Mouse (Mus musculus) embryonic facial prominence, embryonic 15.5 days (tissue): ENCODE results near the gene 1700020L24Rik. TPM values are rescaled to one million over a fixed set of nuclear protein-coding genes. Genes with fewer than 3 reads are reported as not detected.

ENCODE experiments used
- ATAC-seq: fragments of 200-750 bp; cut with Nextera tagmentation; 2 replicates; pipeline ENCODE4 v1.8.0; 2017; ENCODE audit warnings: low read depth, moderate TSS enrichment; ENCODE audit not compliant: insufficient number of reproducible peaks, low FRiP score, low TSS enrichment
- H3K27ac ChIP-seq: fragments of 300-500 bp; sonication (generic); replicated peaks from 2 replicates; pipeline ENCODE4 v1.5.1; 2015; ENCODE audit warnings: mild to moderate bottlenecking, inconsistent platforms
- H3K27me3 ChIP-seq: fragments of 300-500 bp; sonication (generic); 2 replicates; pipeline ENCODE4 v1.6.1; 2015; ENCODE audit warnings: inconsistent platforms
- H3K36me3 ChIP-seq: fragments of 300-500 bp; sonication (generic); 2 replicates; pipeline ENCODE4 v1.6.1; 2015; ENCODE audit warnings: mild to moderate bottlenecking, inconsistent platforms
- H3K4me1 ChIP-seq: fragments of 300-500 bp; sonication (generic); 2 replicates; pipeline ENCODE4 v1.6.1; 2015; ENCODE audit warnings: inconsistent platforms
- H3K4me2 ChIP-seq: fragments of 300-500 bp; sonication (generic); replicated peaks from 2 replicates; pipeline ENCODE4 v1.6.1; 2015; ENCODE audit warnings: mild to moderate bottlenecking, inconsistent platforms
- H3K4me3 ChIP-seq: fragments of 300-500 bp; sonication (generic); replicated peaks from 2 replicates; pipeline ENCODE4 v1.5.1; 2015; ENCODE audit warnings: mild to moderate bottlenecking, inconsistent platforms
- H3K9ac ChIP-seq: fragments of 300-500 bp; sonication (generic); 2 replicates; pipeline ENCODE4 v1.6.1; 2015; ENCODE audit warnings: inconsistent platforms
- H3K9me3 ChIP-seq: fragments of 300-500 bp; sonication (generic); replicated peaks from 2 replicates; pipeline ENCODE4 v1.6.1; 2016; ENCODE audit warnings: inconsistent platforms
- WGBS: fragments of 180-500 bp; shearing (Covaris S2); methylation state at CpG from one replicate; pipeline ENCODE4 v1.1.7; 2015; 5-methylcytosine and 5-hydroxymethylcytosine counted together
- polyA plus RNA-seq: library from polyadenylated mRNA; unstranded; fragments of >200 nt; fragmentation: Nextera tagmentation; extraction: Ambion mirVana; gene quantifications from 2 replicates; pipeline ENCODE4 v1.2.1, GENCODE M21; 2015

1700020L24Rik gene
- polyA plus RNA-seq: 0.57 and 0.58 TPM in 2 replicates

GRCm38 (mm10) chr11:83437377-83437776 is at the start of gene 1700020L24Rik:
TSS of gene 1700020L24Rik (plus strand) at chr11:83437677.
- peaks cover 4% of the 10 kb centered on the region for H3K4me1 ChIP-seq
- H3K27ac ChIP-seq: no peak within 1 kb of the TSS
- no peaks in the 10 kb centered on the region for H3K36me3 ChIP-seq
- peaks cover 20% of the 10 kb centered on the region for H3K27me3 ChIP-seq
- WGBS: 73% methylated on average over 1 of the region's 1 CpGs
- no peak within 1 kb of the TSS for H3K4me2 ChIP-seq
- no peaks in the 10 kb centered on the region for H3K9me3 ChIP-seq
- no peak for ATAC-seq
- H3K4me3 ChIP-seq: no peak within 1 kb of the TSS
- H3K9ac ChIP-seq: no peak within 1 kb of the TSS

- no peaks in the 10 kb centered on the region for H3K4me1 ChIP-seq
- no peaks in the 10 kb centered on the region for H3K27me3 ChIP-seq
- H3K4me2 ChIP-seq: no peak overlapping the region
- peaks cover 35% of the 10 kb centered on the region for H3K36me3 ChIP-seq
- no peak for ATAC-seq
- WGBS: 87% methylated on average over 4 of the region's 4 CpGs
- H3K4me3 ChIP-seq: no peak overlapping the region
- H3K27ac ChIP-seq: no peak overlapping the region
- H3K9ac ChIP-seq: no peak overlapping the region
- H3K9me3 ChIP-seq: no peaks in the 10 kb centered on the region
These were observed 44.4 kb upstream of the 1700020L24Rik start for GRCm38 (mm10) chr11:83393062-83393461.

GRCm38 (mm10) chr11:83394802-83395439 is 42.6 kb upstream of the 1700020L24Rik start:
- no peaks in the 10 kb centered on the region for H3K9me3 ChIP-seq
- H3K27me3 ChIP-seq: no peaks in the 10 kb centered on the region
- ATAC-seq: no peak
- 46% methylated on average over 6 of the region's 6 CpGs for WGBS
- no peak overlapping the region for H3K4me3 ChIP-seq
- no peak overlapping the region for H3K4me2 ChIP-seq
- H3K4me1 ChIP-seq: no peaks in the 10 kb centered on the region
- no peak overlapping the region for H3K27ac ChIP-seq
- no peak overlapping the region for H3K9ac ChIP-seq
- peaks cover 46% of the 10 kb centered on the region for H3K36me3 ChIP-seq

GRCm38 (mm10) chr11:83397626-83398025 is 39.9 kb upstream of the 1700020L24Rik start:
- no peaks in the 10 kb centered on the region for H3K27me3 ChIP-seq

DNA sequence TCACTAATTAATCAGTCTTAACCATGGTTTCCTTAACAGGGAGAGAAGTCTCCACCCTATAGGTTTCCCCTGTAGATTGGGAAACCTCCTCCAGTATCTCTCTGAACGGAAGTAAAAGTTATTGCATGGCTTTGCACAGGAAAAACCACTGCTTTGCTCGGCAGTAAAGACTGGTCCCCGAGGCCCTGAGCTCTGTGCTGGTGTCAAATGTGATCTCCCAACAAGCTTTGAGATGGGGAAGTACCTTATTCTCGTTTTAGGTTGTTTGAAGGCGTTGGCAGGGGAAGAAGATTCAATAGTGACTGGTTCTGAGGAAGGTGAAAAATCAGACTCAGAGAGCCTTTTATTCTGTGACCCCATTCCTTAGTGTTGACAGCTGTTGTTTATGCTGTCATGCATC is 38.8 kb upstream of the 1700020L24Rik start:
- Histone ChIP-seq H3K4me2 (no peak overlapping the region), H3K36me3 (peaks cover 33% of the 10 kb centered on the region), H3K27me3 (no peaks in the 10 kb centered on the region), H3K4me3 (no peak overlapping the region), H3K9ac (no peak overlapping the region), H3K4me1 (no peaks in the 10 kb centered on the region), H3K27ac (no peak overlapping the region), H3K9me3 (no peaks in the 10 kb centered on the region)
- 74% methylated on average over 5 of the region's 5 CpGs for WGBS
- ATAC-seq: no peak

More at GRCm38 (mm10) chr11:83397626-83398025, 39.9 kb upstream of the 1700020L24Rik start:
- Histone ChIP-seq H3K27ac (no peak overlapping the region), H3K4me1 (no peaks in the 10 kb centered on the region), H3K36me3 (peaks cover 31% of the 10 kb centered on the region), H3K9me3 (no peaks in the 10 kb centered on the region), H3K4me3 (no peak overlapping the region), H3K9ac (no peak overlapping the region), H3K4me2 (no peak overlapping the region)
- no peak for ATAC-seq
- WGBS: 81% methylated on average over 7 of the region's 7 CpGs

- no peak overlapping the region for H3K4me3 ChIP-seq
- no peaks in the 10 kb centered on the region for H3K9me3 ChIP-seq
- H3K36me3 ChIP-seq: peaks cover 23% of the 10 kb centered on the region
- no peak for ATAC-seq
- H3K4me2 ChIP-seq: no peak overlapping the region
- no peaks in the 10 kb centered on the region for H3K27me3 ChIP-seq
- no peaks in the 10 kb centered on the region for H3K4me1 ChIP-seq
- no peak overlapping the region for H3K27ac ChIP-seq
- 88% methylated on average over 7 of the region's 7 CpGs for WGBS
- H3K9ac ChIP-seq: no peak overlapping the region
These were observed 33.7 kb upstream of the 1700020L24Rik start for GRCm38 (mm10) chr11:83403787-83404186.

DNA sequence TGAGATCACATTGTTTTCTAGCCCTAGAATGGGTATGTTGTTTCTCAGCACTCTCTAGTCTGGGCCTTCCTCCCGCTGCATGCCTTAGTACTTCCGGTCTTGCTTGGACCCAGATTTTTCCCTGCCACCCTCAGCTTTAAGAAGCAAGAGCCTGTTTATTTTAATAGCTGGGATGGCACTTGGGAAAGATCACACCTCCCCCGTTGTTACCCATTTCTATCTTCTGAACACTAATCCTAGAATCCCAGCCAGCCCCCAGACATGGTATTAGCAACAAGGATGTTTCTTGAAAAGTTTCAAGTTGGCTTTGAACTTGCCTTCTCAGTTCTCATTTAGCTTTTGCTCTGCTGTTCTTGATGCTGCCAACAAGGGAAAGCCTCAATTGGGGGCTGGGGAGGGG is 31.1 kb upstream of the 1700020L24Rik start:
- ATAC-seq: no peak
- H3K27me3 ChIP-seq: no peaks in the 10 kb centered on the region; the same call in 1 of the 2 replicates
- H3K27ac ChIP-seq: no peak overlapping the region
- no peak overlapping the region for H3K9ac ChIP-seq
- no peaks in the 10 kb centered on the region for H3K9me3 ChIP-seq
- WGBS: 61% methylated on average over 3 of the region's 3 CpGs
- H3K4me2 ChIP-seq: no peak overlapping the region
- H3K4me3 ChIP-seq: no peak overlapping the region
- peaks cover 13% of the 10 kb centered on the region for H3K4me1 ChIP-seq
- peaks cover 20% of the 10 kb centered on the region for H3K36me3 ChIP-seq

DNA sequence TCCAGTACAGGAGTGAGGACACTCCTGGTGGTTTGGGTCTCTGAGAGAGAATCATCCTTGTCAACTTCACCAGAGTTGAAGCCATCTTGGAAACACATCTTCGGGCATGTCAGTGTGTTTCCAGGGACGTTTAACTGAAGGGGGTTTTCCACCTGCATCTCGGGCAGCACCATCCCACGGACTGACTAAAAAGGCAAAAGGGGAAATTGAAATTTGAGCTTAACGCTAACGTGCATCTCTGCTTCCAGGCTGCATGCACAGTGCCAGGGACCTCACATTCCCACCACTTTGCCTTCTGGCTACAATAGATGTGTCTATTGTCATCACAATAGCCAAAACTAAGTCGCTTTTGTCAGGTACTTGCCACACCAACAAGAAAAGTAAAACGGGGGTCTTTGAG is 29.2 kb upstream of the 1700020L24Rik start:
- no peaks in the 10 kb centered on the region for H3K9me3 ChIP-seq
- peaks cover 13% of the 10 kb centered on the region for H3K4me1 ChIP-seq
- H3K27ac ChIP-seq: no peak overlapping the region
- 23% methylated on average over 8 of the region's 8 CpGs for WGBS
- H3K36me3 ChIP-seq: peaks cover 9% of the 10 kb centered on the region; the same call in 1 of the 2 replicates
- no peak for ATAC-seq
- no peak overlapping the region for H3K4me2 ChIP-seq
- H3K9ac ChIP-seq: no peak overlapping the region
- peaks cover 7% of the 10 kb centered on the region; the same call in 1 of the 2 replicates for H3K27me3 ChIP-seq
- H3K4me3 ChIP-seq: no peak overlapping the region

DNA sequence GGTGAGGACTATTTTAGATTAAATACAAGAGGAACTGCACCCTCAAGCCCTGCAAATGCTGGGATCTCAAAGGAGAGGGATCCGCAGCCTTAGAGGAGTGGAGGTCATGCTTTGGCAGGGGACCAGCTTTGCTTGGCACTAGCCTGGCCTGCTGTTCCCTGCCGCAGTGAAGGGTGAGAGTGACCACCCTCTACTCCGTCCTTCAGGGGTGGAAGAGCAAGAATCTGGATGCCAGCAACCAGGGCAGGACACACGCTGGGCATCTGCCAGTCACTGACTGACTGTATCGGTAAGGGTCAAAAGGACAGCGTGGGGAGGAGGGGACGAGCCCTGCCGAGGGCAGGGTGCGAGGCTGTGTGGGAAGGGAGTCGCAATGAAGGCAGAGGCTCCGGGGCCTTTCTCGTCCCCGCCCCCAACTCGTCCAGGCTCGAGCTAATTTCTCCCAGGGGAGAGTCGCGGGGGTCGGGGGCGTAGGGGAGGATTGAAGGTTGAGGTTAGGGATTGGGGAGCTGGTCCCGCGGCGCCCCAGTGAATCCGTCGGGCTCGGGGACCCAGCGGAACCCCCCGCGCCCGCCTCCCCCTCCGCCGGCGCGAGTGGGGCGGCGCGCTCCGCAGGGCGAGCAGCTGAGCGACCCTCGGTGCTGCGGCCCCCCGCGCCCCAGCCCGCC is 28.3 kb upstream of the 1700020L24Rik start, which contains the start of gene Rasl10b:
Rasl10b (plus strand) TSS at position 51 of the 668 bp plus-strand sequence.
- peaks cover 7% of the 10 kb centered on the region; the same call in 1 of the 2 replicates for H3K27me3 ChIP-seq
- H3K9me3 ChIP-seq: no peaks in the 10 kb centered on the region
- 2% methylated on average over 30 of the region's 44 CpGs for WGBS
- peak within 1 kb of the TSS; percentile 73 for H3K4me3 ChIP-seq
- peak within 1 kb of the TSS; percentile 91 for H3K4me2 ChIP-seq
- H3K4me1 ChIP-seq: peaks cover 13% of the 10 kb centered on the region
- H3K27ac ChIP-seq: no peak within 1 kb of the TSS
- 0 out of 2 replicates have a peak, but pooled peaks cover under 1% of the 10 kb centered on the region for H3K36me3 ChIP-seq
- 0 out of 2 replicates have a peak, but pooled peaks have one; percentile 9 for ATAC-seq
- peak within 1 kb of the TSS; percentile 54 for H3K9ac ChIP-seq

DNA sequence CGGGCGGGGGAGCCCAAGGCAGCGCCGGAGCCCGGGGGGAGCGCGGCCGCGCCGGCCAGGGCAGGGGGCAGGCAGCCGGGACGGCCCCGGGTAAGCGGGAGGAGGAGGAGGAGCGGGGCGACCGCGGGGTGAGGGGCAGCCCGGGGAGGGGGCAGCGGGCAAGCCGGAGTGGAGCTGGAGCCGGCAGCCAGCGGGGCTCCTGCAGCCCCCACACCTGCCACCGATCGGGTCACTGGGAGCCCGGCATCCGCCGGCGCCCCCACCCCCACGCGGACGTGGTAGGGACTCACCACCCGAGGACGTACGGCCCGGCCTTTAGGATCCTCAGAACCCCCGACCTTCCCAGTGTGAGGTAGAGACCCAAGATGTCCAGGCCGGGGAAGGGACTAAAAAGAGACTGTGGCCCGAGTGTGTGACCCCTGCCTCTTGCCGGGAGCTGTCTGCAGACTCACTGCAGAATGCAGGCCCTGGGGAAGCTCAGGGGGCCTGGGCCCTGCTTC is 27.6 kb upstream of the 1700020L24Rik start:
- peak overlapping the region; percentile 73 for H3K4me3 ChIP-seq
- no peak for ATAC-seq
- no peaks in the 10 kb centered on the region for H3K36me3 ChIP-seq
- peak overlapping the region; percentile 91 for H3K4me2 ChIP-seq
- peaks cover 7% of the 10 kb centered on the region; the same call in 1 of the 2 replicates for H3K27me3 ChIP-seq
- H3K9ac ChIP-seq: peak overlapping the region; percentile 54
- H3K27ac ChIP-seq: no peak overlapping the region
- H3K4me1 ChIP-seq: peaks cover 13% of the 10 kb centered on the region
- no peaks in the 10 kb centered on the region for H3K9me3 ChIP-seq
- 2% methylated on average over 34 of the region's 40 CpGs for WGBS

- peak overlapping the region; percentile 73 for H3K4me3 ChIP-seq
- 43% methylated on average over 6 of the region's 6 CpGs for WGBS
These were observed 27.0 kb upstream of the 1700020L24Rik start for GRCm38 (mm10) chr11:83410510-83410909.

More at GRCm38 (mm10) chr11:83410510-83410909, 27.0 kb upstream of the 1700020L24Rik start:
- Histone ChIP-seq H3K4me2 (peak overlapping the region; percentile 91; the same call in 1 of the 2 replicates), H3K9me3 (no peaks in the 10 kb centered on the region), H3K27ac (no peak overlapping the region), H3K27me3 (peaks cover 7% of the 10 kb centered on the region; the same call in 1 of the 2 replicates), H3K36me3 (no peaks in the 10 kb centered on the region), H3K9ac (no peak overlapping the region), H3K4me1 (peaks cover 13% of the 10 kb centered on the region)
- no peak for ATAC-seq
